Mouse (Mus musculus): ENCODE measurements around the gene Lrpprc. TPM values are rescaled to one million over a fixed set of nuclear protein-coding genes. Genes with fewer than 3 reads are reported as not detected.
A peak's percentile ranks its signal among the peaks of the same experiment; 100 is the strongest.

Lrpprc gene
- polyA plus RNA-seq, 1 experiment from 2014 or later: 49.0 TPM

DNA sequence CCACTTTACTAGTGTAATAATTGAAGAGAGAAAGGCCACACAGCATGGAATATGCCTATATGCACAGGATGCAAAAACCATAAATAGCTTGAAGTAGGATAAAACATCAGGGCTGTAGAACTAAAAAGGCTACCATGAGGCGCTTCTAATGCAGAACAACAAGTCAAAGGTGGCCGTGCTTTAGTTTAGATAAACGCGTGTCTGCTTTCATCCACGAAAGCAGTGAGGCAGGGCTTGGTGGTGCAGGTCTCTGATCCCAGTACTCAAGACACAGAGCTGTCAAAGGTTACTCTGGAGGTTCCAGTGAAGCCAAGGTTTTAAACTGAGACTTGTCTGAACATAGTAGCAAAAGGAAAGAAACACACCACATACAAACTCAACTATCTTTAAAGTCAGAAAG is 61.4 kb downstream of the Lrpprc start:
- Histone ChIP-seq H3K4me2 (no peak overlapping the region), H3K27ac (no peak overlapping the region), H3K4me3 (no peak overlapping the region), H3K36me3 (replicated peaks) (peaks cover 18% of the 10 kb centered on the region), H3K9me3 (no peaks in the 10 kb centered on the region), H3K9ac (no peak overlapping the region), H3K4me1 (no peaks in the 10 kb centered on the region), H3K27me3 (replicated peaks) (no peaks in the 10 kb centered on the region)
- no peak for ATAC-seq (replicated peaks)
- WGBS: 95% methylated on average over 5 of the region's 5 CpGs

DNA sequence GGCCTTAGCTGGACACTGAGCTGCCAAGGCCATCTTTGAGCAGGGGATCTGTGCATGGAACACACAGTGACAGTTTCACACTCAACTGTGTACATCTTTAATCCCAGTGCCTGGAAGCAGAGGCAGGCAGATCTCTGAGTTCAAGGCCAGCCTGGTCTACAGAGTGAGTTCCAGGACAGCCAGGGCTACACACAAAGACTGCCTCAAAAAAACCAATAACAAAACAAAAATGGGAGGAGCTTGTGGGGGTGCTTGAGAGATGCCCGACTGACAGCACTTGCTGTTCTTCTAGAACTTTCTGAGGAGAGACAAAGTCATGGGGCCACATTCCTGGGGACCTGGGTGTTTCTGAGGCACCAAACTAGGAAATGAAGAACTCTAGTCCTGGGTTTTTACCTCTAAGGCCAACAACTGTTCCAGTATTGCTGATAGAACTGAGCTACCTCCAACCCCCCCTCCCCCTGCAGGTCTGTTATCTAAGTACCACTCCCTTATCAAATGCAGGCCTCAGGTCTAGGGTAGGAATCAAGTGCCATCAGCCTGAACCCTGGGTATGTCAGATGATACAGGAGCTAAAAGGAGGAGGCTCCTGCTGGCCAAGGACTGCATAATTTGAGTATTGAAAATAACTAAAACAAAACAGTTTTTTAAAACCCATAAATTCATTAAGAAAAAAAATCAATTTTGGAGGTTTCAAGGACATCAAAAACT is 62.2 kb downstream of the Lrpprc start:
- Histone ChIP-seq H3K27ac (no peak overlapping the region), H3K4me1 (no peaks in the 10 kb centered on the region), H3K9me3 (no peaks in the 10 kb centered on the region), H3K36me3 (replicated peaks) (peaks cover 19% of the 10 kb centered on the region), H3K9ac (no peak overlapping the region), H3K4me3 (no peak overlapping the region), H3K4me2 (no peak overlapping the region), H3K27me3 (replicated peaks) (no peaks in the 10 kb centered on the region)
- 79% methylated on average over 1 of the region's 1 CpGs for WGBS
- ATAC-seq (replicated peaks): no peak

- peaks cover 22% of the 10 kb centered on the region for H3K36me3 ChIP-seq (replicated peaks)
- no peaks in the 10 kb centered on the region for H3K4me1 ChIP-seq
- no peak overlapping the region for H3K4me2 ChIP-seq
- no peaks in the 10 kb centered on the region for H3K9me3 ChIP-seq
- no peak for ATAC-seq (replicated peaks)
- no peak overlapping the region for H3K27ac ChIP-seq
- 97% methylated on average over 3 of the region's 3 CpGs for WGBS
- no peak overlapping the region for H3K9ac ChIP-seq
- no peak overlapping the region for H3K4me3 ChIP-seq
- H3K27me3 ChIP-seq (replicated peaks): no peaks in the 10 kb centered on the region
Observed at GRCm38 (mm10) chr17:84725163-84725562, 65.4 kb downstream of the Lrpprc start.

- H3K36me3 ChIP-seq (replicated peaks): peaks cover 19% of the 10 kb centered on the region
- H3K9ac ChIP-seq: no peak overlapping the region
- H3K4me3 ChIP-seq: no peak overlapping the region
- no peaks in the 10 kb centered on the region for H3K9me3 ChIP-seq
- no peak overlapping the region for H3K4me2 ChIP-seq
- no peak overlapping the region for H3K27ac ChIP-seq
- no peaks in the 10 kb centered on the region for H3K27me3 ChIP-seq (replicated peaks)
- WGBS: 61% methylated on average over 9 of the region's 9 CpGs
- no peak for ATAC-seq (replicated peaks)
- H3K4me1 ChIP-seq: no peaks in the 10 kb centered on the region
Observed at GRCm38 (mm10) chr17:84724028-84724427, 66.6 kb downstream of the Lrpprc start.

DNA sequence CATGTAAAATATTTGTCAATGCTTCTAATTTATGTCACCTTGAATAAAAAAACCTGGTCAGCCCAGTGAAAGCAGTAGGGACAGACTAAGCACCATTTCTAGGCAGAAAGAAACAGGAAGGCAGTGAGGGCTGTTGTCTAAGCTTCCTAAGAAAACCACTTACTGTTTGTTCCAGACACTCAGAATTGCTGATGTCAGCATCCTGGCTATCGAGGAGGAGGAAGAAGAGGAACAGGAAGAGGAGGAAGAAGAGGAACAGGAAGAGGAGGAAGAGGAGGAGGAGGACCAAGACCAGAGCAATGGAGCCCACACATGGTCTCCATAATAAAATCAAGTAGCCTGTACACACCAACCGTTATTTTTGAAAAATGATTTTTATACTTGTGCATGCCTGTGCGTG is 71.5 kb downstream of the Lrpprc start:
- ATAC-seq (replicated peaks): no peak
- Histone ChIP-seq H3K9me3 (no peaks in the 10 kb centered on the region), H3K4me3 (no peak overlapping the region), H3K4me2 (no peak overlapping the region), H3K27ac (no peak overlapping the region), H3K36me3 (replicated peaks) (peaks cover 5% of the 10 kb centered on the region; the same call in 1 of the 2 replicates), H3K4me1 (peaks cover 10% of the 10 kb centered on the region; the same call in 1 of the 2 replicates), H3K9ac (no peak overlapping the region), H3K27me3 (replicated peaks) (no peaks in the 10 kb centered on the region)
- 93% methylated on average over 3 of the region's 3 CpGs for WGBS

- Histone ChIP-seq H3K9ac (no peak overlapping the region), H3K4me2 (no peak overlapping the region), H3K27me3 (replicated peaks) (no peaks in the 10 kb centered on the region), H3K36me3 (replicated peaks) (peaks cover 4% of the 10 kb centered on the region; the same call in 1 of the 2 replicates), H3K4me3 (no peak overlapping the region), H3K4me1 (peaks cover 10% of the 10 kb centered on the region; the same call in 1 of the 2 replicates), H3K27ac (no peak overlapping the region), H3K9me3 (no peaks in the 10 kb centered on the region)
- 86% methylated on average over 5 of the region's 5 CpGs for WGBS
- no peak for ATAC-seq (replicated peaks)
Observed at GRCm38 (mm10) chr17:84717416-84717815, 73.2 kb downstream of the Lrpprc start.

DNA sequence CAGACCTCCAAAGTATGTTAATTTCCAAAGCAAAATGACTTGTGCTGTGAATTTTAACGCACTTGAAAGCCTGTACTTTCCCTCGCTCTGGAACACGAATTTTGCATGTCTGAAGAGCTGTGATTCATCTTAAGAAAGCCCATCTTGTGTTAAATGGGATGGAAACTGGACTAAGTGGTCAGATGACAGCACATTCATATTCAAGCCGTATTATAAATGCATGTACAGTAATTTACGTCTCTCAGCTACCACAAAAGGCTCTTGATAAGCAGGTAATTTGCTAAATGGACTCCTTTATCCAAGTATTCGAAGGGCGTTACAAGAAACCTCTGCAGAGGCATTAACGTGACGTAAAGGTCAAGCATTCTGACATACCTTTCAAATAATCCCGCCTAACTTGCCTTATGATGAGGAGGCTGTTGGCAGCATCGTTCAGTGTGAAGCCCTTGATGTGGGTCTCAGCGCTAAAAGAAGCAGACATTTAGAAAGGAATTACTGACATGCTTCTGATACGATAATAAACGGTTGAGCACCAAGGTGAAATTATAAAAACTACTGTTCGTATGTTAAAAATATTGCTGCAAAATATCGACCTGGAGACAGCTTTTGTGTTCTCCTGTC is 74.2 kb downstream of the Lrpprc start:
- Histone ChIP-seq H3K9me3 (no peaks in the 10 kb centered on the region), H3K27me3 (replicated peaks) (0 out of 2 replicates have a peak, but pooled peaks cover 3% of the 10 kb centered on the region), H3K27ac (no peak overlapping the region), H3K4me2 (no peak overlapping the region), H3K9ac (no peak overlapping the region), H3K4me3 (no peak overlapping the region), H3K4me1 (peaks cover 10% of the 10 kb centered on the region; the same call in 1 of the 2 replicates), H3K36me3 (replicated peaks) (no peaks in the 10 kb centered on the region)
- no peak for ATAC-seq (replicated peaks)
- WGBS: 44% methylated on average over 16 of the region's 16 CpGs

DNA sequence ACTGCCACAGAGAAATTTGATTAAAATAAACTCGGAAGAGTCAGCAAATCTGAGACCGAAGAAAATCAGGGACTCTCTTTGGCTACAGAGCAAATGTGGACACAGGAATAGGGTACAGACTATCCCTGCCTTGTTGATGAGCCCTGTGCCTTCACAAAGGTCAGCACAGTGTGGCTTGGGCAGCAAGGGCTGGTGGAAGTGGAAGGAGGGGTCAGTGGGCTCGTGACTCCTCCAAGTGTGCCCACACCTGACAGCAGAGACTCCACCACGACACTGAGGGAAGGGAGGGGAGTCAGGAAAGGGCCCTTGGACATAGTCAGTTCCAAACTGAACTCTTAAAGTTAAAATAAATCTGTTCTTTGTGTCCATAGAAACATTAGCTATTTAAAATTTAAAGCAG is 75.7 kb downstream of the Lrpprc start:
- WGBS: 50% methylated on average over 4 of the region's 4 CpGs
- no peak overlapping the region for H3K4me2 ChIP-seq
- H3K9ac ChIP-seq: no peak overlapping the region
- no peaks in the 10 kb centered on the region for H3K9me3 ChIP-seq
- ATAC-seq (replicated peaks): no peak
- no peaks in the 10 kb centered on the region for H3K36me3 ChIP-seq (replicated peaks)
- peaks cover 13% of the 10 kb centered on the region; the same call in 1 of the 2 replicates for H3K4me1 ChIP-seq
- H3K27me3 ChIP-seq (replicated peaks): 0 out of 2 replicates have a peak, but pooled peaks cover 3% of the 10 kb centered on the region
- no peak overlapping the region for H3K4me3 ChIP-seq
- H3K27ac ChIP-seq: no peak overlapping the region

- Histone ChIP-seq H3K4me2 (no peak overlapping the region), H3K9ac (no peak overlapping the region), H3K36me3 (replicated peaks) (no peaks in the 10 kb centered on the region), H3K27ac (no peak overlapping the region), H3K4me3 (no peak overlapping the region), H3K4me1 (peaks cover 25% of the 10 kb centered on the region), H3K9me3 (no peaks in the 10 kb centered on the region), H3K27me3 (replicated peaks) (0 out of 2 replicates have a peak, but pooled peaks cover 3% of the 10 kb centered on the region)
- no peak for ATAC-seq (replicated peaks)
- 60% methylated on average over 18 of the region's 18 CpGs for WGBS
Observed at GRCm38 (mm10) chr17:84713563-84714164, 76.9 kb downstream of the Lrpprc start.

GRCm38 (mm10) chr17:84709403-84709851 is 81.2 kb downstream of the Lrpprc start:
- peak overlapping the region; percentile 11 for H3K4me2 ChIP-seq
- H3K4me1 ChIP-seq: peaks cover 17% of the 10 kb centered on the region
- H3K27ac ChIP-seq: peak overlapping the region; percentile 57
- no peaks in the 10 kb centered on the region for H3K36me3 ChIP-seq (replicated peaks)
- no peak overlapping the region for H3K4me3 ChIP-seq
- WGBS: 43% methylated on average over 17 of the region's 17 CpGs
- H3K9ac ChIP-seq: no peak overlapping the region
- H3K9me3 ChIP-seq: no peaks in the 10 kb centered on the region
- peaks cover 3% of the 10 kb centered on the region; the same call in 1 of the 2 replicates for H3K27me3 ChIP-seq (replicated peaks)
- peak; percentile 62 for ATAC-seq (replicated peaks)

- no peaks in the 10 kb centered on the region for H3K9me3 ChIP-seq
- ATAC-seq (replicated peaks): peak; percentile 34; the same call in 1 of the 2 replicates
- no peak overlapping the region for H3K4me2 ChIP-seq
- H3K36me3 ChIP-seq (replicated peaks): no peaks in the 10 kb centered on the region
- H3K4me1 ChIP-seq: peaks cover 15% of the 10 kb centered on the region
- 79% methylated on average over 7 of the region's 7 CpGs for WGBS
- peaks cover 3% of the 10 kb centered on the region; the same call in 1 of the 2 replicates for H3K27me3 ChIP-seq (replicated peaks)
- H3K4me3 ChIP-seq: no peak overlapping the region
- H3K9ac ChIP-seq: no peak overlapping the region
- H3K27ac ChIP-seq: peak overlapping the region; percentile 57; the same call in 1 of the 2 replicates
Observed at GRCm38 (mm10) chr17:84708818-84709217, 81.8 kb downstream of the Lrpprc start.

DNA sequence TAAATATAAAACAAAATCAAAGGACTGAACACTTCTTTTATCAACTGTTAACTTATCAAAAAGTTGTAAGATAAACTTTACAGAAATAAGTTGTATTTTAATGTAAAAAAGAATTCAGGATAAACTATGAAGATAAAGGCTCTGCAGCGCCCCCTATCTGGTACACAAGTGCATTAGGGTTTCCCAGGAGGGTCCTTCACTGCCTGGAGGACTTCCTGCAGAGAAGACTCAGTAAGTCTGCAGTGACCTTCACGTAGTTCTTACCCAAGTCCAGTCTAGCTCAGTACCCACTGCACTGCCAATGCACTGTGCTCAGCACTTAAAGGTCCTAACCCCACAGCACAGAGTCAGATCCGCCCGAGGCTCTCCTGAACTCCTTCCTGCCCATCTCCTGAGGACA is 83.2 kb downstream of the Lrpprc start:
- 70% methylated on average over 4 of the region's 4 CpGs for WGBS
- Histone ChIP-seq H3K4me2 (no peak overlapping the region), H3K27ac (no peak overlapping the region), H3K9ac (no peak overlapping the region), H3K9me3 (no peaks in the 10 kb centered on the region), H3K4me1 (peaks cover 23% of the 10 kb centered on the region), H3K4me3 (no peak overlapping the region), H3K36me3 (replicated peaks) (no peaks in the 10 kb centered on the region), H3K27me3 (replicated peaks) (peaks cover 3% of the 10 kb centered on the region; the same call in 1 of the 2 replicates)
- no peak for ATAC-seq (replicated peaks)

Data from midbrain, embryonic 15.5 days (tissue).